24 mouse cellular contexts compared by ENCODE assay signal in genomic region chr2:49380965-49381364, GRCm38 (mm10).
A peak's percentile ranks its signal among the peaks of the same experiment; 100 is the strongest.
DNase-seq lines count a peak whose midpoint lies in the region; ATAC-seq and TF ChIP-seq lines count a peak whose summit lies in the region.
"Had no signal": no experiment of that assay in that cellular context is flagged by ENCODE, and none has a peak within 500 bp of the region (broad histone marks: within the 10 kb centered on the region; RNA-seq: fewer than 3 reads in every experiment).

No protein-coding gene starts in this region.

- peak; percentile 22 to 29 for DNase-seq in kidney, adult 8-10 months
- peak; percentile 60 for DNase-seq in 416B (ENCODE audit: low read depth)
- DNase-seq in CH12.LX (ENCODE audit: extremely low read depth): no peak
- no peak for DNase-seq in hindbrain, embryonic 11.5 days (ENCODE audit: low spot score)
- DNase-seq in frontal cortex, postnatal 14 days (ENCODE audit: low spot score in 2 of 2): no peak
- DNase-seq: adrenal gland, postnatal 25 days; cerebellum, adult 9-10 months; gastrocnemius, postnatal 10 days; heart, adult 18-20 months; heart, postnatal 14 days; liver, embryonic 13.5 days; lung, adult 2 months; right cerebral cortex, postnatal 14 days; spleen, adult 18-20 months had no signal

- TF ChIP-seq RAD21 in CH12.LX (IDR thresholded peaks at IDR 0.05; ENCODE audit: low read depth, low read length): no peak

- no peaks in the 10 kb centered on the region for H3K36me3 ChIP-seq in kidney, embryonic 15.5 days
- H3K36me3 ChIP-seq in CH12.LX (replicated peaks in 1 of 2; ENCODE audit: control insufficient read depth in 1 of 2, insufficient read depth in 1 of 2, low read length in 1 of 2): no peaks in the 10 kb centered on the region
- no peaks in the 10 kb centered on the region for H3K36me3 ChIP-seq in hindbrain, embryonic 11.5 days (ENCODE audit: control insufficient read depth, insufficient read depth, low read length)
- H3K36me3 ChIP-seq: embryonic facial prominence, embryonic 10.5 days; forebrain, embryonic 15.5 days; heart, embryonic 13.5 days; hindbrain, embryonic 13.5 days; liver, embryonic 13.5 days; midbrain, embryonic 12.5 days had no signal

- H3K4me1 ChIP-seq in kidney, embryonic 15.5 days: no peaks in the 10 kb centered on the region
- H3K4me1 ChIP-seq in CH12.LX (ENCODE audit: control insufficient read depth in 1 of 2, insufficient read depth in 2 of 2): no peaks in the 10 kb centered on the region
- no peaks in the 10 kb centered on the region for H3K4me1 ChIP-seq in hindbrain, embryonic 11.5 days (replicated peaks; ENCODE audit: control insufficient read depth, insufficient read depth, low read length)
- H3K4me1 ChIP-seq: embryonic facial prominence, embryonic 10.5 days; forebrain, embryonic 15.5 days; heart, embryonic 13.5 days; hindbrain, embryonic 13.5 days; liver, embryonic 13.5 days; midbrain, embryonic 12.5 days had no signal

- no peak for TF ChIP-seq POLR2A in CH12.LX (IDR thresholded peaks at IDR 0.05; ENCODE audit: low read depth, low read length)

- no peak for TF ChIP-seq CTCF in CH12.LX (conservative IDR thresholded peaks at IDR 0.05 in 1 of 2, IDR thresholded peaks at IDR 0.05 in 1 of 2; ENCODE audit: low read depth in 2 of 2, low read length in 2 of 2)

- H3K4me3 ChIP-seq in kidney, embryonic 15.5 days (replicated peaks): no peak overlapping the region
- no peak overlapping the region for H3K4me3 ChIP-seq in CH12.LX (replicated peaks in 1 of 3; ENCODE audit: low read depth in 2 of 3, low read length in 2 of 3, poor library complexity in 1 of 3)
- H3K4me3 ChIP-seq in hindbrain, embryonic 11.5 days (ENCODE audit: low read depth, low read length): no peak overlapping the region
- H3K4me3 ChIP-seq: embryonic facial prominence, embryonic 10.5 days; forebrain, embryonic 15.5 days; heart, embryonic 13.5 days; hindbrain, embryonic 13.5 days; left cerebral cortex, adult 2 months; liver, embryonic 13.5 days; midbrain, embryonic 12.5 days had no signal

- H3K79me2 ChIP-seq in CH12.LX (replicated peaks; ENCODE audit: control insufficient read depth, extremely low read depth, insufficient read depth, poor library complexity, severe bottlenecking): no peaks in the 10 kb centered on the region

- TF ChIP-seq EP300 in CH12.LX (IDR thresholded peaks at IDR 0.05; ENCODE audit: low read length): no peak

- H3K27me3 ChIP-seq in kidney, embryonic 15.5 days: no peaks in the 10 kb centered on the region
- no peaks in the 10 kb centered on the region for H3K27me3 ChIP-seq in CH12.LX (replicated peaks)
- H3K27me3 ChIP-seq in hindbrain, embryonic 11.5 days (ENCODE audit: control insufficient read depth, insufficient read depth, low read length): no peaks in the 10 kb centered on the region
- H3K27me3 ChIP-seq: forebrain, embryonic 15.5 days; heart, embryonic 13.5 days; hindbrain, embryonic 13.5 days; liver, embryonic 13.5 days; midbrain, embryonic 12.5 days had no signal

- ATAC-seq in kidney, embryonic 15.5 days (replicated peaks; ENCODE audit: low FRiP score): no peak
- peak; percentile 93 for ATAC-seq in megakaryocyte progenitor cell, adult 5-6 weeks (replicated peaks; ENCODE audit: poor library complexity)
- ATAC-seq in hindbrain, embryonic 11.5 days (ENCODE audit: low FRiP score): no peak
- ATAC-seq: forebrain, embryonic 15.5 days had no signal

- H3K9me3 ChIP-seq in kidney, embryonic 15.5 days (replicated peaks): no peaks in the 10 kb centered on the region
- H3K9me3 ChIP-seq in CH12.LX (replicated peaks; ENCODE audit: low read length): no peaks in the 10 kb centered on the region
- no peaks in the 10 kb centered on the region for H3K9me3 ChIP-seq in hindbrain, embryonic 11.5 days (ENCODE audit: control insufficient read depth, low read length)
- H3K9me3 ChIP-seq: embryonic facial prominence, embryonic 10.5 days; heart, embryonic 13.5 days; hindbrain, embryonic 13.5 days; liver, embryonic 13.5 days; midbrain, embryonic 12.5 days had no signal

- WGBS in kidney, embryonic 15.5 days: 58% methylated on average over 3 of the region's 3 CpGs
- WGBS in hindbrain, embryonic 11.5 days: 83% methylated on average over 3 of the region's 3 CpGs

- no peak overlapping the region for H3K4me2 ChIP-seq in kidney, embryonic 15.5 days
- H3K4me2 ChIP-seq in CH12.LX (ENCODE audit: insufficient read depth, low read depth, poor library complexity, severe bottlenecking): no peak overlapping the region
- no peak overlapping the region for H3K4me2 ChIP-seq in hindbrain, embryonic 11.5 days (replicated peaks; ENCODE audit: low read depth, low read length)
- H3K4me2 ChIP-seq: forebrain, embryonic 15.5 days; heart, embryonic 13.5 days; hindbrain, embryonic 13.5 days; liver, embryonic 13.5 days; midbrain, embryonic 12.5 days had no signal

- dilution Hi-C loops in CH12.LX (cut with MboI; ENCODE audit: extremely low pct_ligation_motif_present, extremely low pct_unique_long_range_greater_than_20kb, low sequenced_read_pairs): no loop called here

- no peak overlapping the region for H3K27ac ChIP-seq in kidney, embryonic 15.5 days
- H3K27ac ChIP-seq in CH12.LX (ENCODE audit: insufficient read depth, low read depth): no peak overlapping the region
- no peak overlapping the region for H3K27ac ChIP-seq in hindbrain, embryonic 11.5 days (ENCODE audit: low read depth, low read length)
- H3K27ac ChIP-seq: embryonic facial prominence, embryonic 10.5 days; forebrain, embryonic 15.5 days; heart, embryonic 13.5 days; hindbrain, embryonic 13.5 days; kidney, postnatal 0 days; left cerebral cortex, adult 2 months; liver, embryonic 13.5 days; macrophage; midbrain, embryonic 12.5 days had no signal

- in situ Hi-C loops in CH12.LX (cut with MboI; ENCODE audit: low pct_ligation_motif_present, low pct_unique_long_range_greater_than_20kb, low sequenced_read_pairs): no loop called here

- no peak overlapping the region for H3K9ac ChIP-seq in kidney, embryonic 15.5 days
- no peak overlapping the region for H3K9ac ChIP-seq in CH12.LX (ENCODE audit: insufficient read depth, low read depth)
- H3K9ac ChIP-seq in hindbrain, embryonic 11.5 days (ENCODE audit: low read depth, low read length): no peak overlapping the region
- H3K9ac ChIP-seq: forebrain, embryonic 15.5 days; heart, embryonic 13.5 days; hindbrain, embryonic 13.5 days; liver, embryonic 13.5 days; midbrain, embryonic 12.5 days had no signal

TF ChIP-seq in CH12.LX, 34 proteins besides CTCF, POLR2A, EP300 and RAD21:
- TF ChIP-seq BHLHE40 (IDR thresholded peaks at IDR 0.05; ENCODE audit: low read depth, low read length) (peak; percentile 37; the same call in 1 of the 2 replicates), HCFC1 (IDR thresholded peaks at IDR 0.05; ENCODE audit: low read depth, low read length) (no peak)

Comparison
In these comparisons a context has a peak if more than half of its experiments do, and no peak if none do; other contexts are left out.
1. DNase-seq: peak in kidney, adult 8-10 months (2 of 2) and 416B (single experiment); none in CH12.LX (single experiment), hindbrain, embryonic 11.5 days (single experiment) and frontal cortex, postnatal 14 days (0 of 2).